Mouse (Mus musculus) heart, adult 2 months (tissue): Measurements from ENCODE around the gene Slc25a36.

Experiments used
- CTCF ChIP-seq: fragments of 200-600 bp; IDR thresholded peaks from 2 replicates; pipeline ENCODE4 v1.8.1; 2022; ENCODE audit warnings: antibody characterized with exemption, mild to moderate bottlenecking, moderate library complexity
- EP300 ChIP-seq: fragments of 200-500 bp; IDR thresholded peaks from 2 replicates; pipeline ENCODE4 v1.6.1; 2011; ENCODE audit warnings: low read depth, low read length, control low read depth; ENCODE audit not compliant: insufficient read depth
- POLR2A ChIP-seq: fragments of 200-500 bp; IDR thresholded peaks from 2 replicates; pipeline ENCODE4 v1.6.1; 2011; ENCODE audit warnings: mild to moderate bottlenecking, low read depth, low read length, control low read depth; ENCODE audit not compliant: insufficient read depth

GRCm38 (mm10) chr9:97038010-97038409 is 72.9 kb downstream of the Slc25a36 start:
- TF ChIP-seq POLR2A (no peak), CTCF (no peak), EP300 (no peak)
